Mouse (Mus musculus): ENCODE measurements around the gene Kank4. TPM values are rescaled to one million over a fixed set of nuclear protein-coding genes. Genes with fewer than 3 reads are reported as not detected.
"Not testable (repeated sequence)": the region's sequence is repeated elsewhere in the genome, so short reads cannot be mapped to it uniquely, and the experiment has no call there.

The Kank4 gene
- total RNA-seq, 2 experiments from 2014 or later: 1.6 to 1.9 TPM

GRCm38 (mm10) chr4:98834782-98835181 is 17.4 kb upstream of the Kank4 start:
- intact Hi-C loops (cut with DNase I): no loop called here
- peak; percentile 46 to 53 for DNase-seq

GRCm38 (mm10) chr4:98831726-98832125 is 14.4 kb upstream of the Kank4 start:
- intact Hi-C loops (cut with DNase I): no loop called here
- DNase-seq: no peak

- DNase-seq: no peak
- intact Hi-C loops (cut with DNase I): no loop called here
These were observed 9.4 kb upstream of the Kank4 start for GRCm38 (mm10) chr4:98826701-98827100.

- intact Hi-C loops (cut with DNase I); DNase-seq: not testable (repeated sequence)
These were observed 6.4 kb upstream of the Kank4 start, which contains the start of gene I0C0044D17Rik for GRCm38 (mm10) chr4:98823740-98824139. Gene I0C0044D17Rik (minus strand): TSS chr4:98823840.

GRCm38 (mm10) chr4:98823047-98823446 is 5.7 kb upstream of the Kank4 start:
- intact Hi-C loops (cut with DNase I): no loop called here

GRCm38 (mm10) chr4:98822478-98822877 is 5.1 kb upstream of the Kank4 start:
- no peak for DNase-seq
- intact Hi-C loops (cut with DNase I): no loop called here

More at GRCm38 (mm10) chr4:98823047-98823446, 5.7 kb upstream of the Kank4 start:
- no peak for DNase-seq

GRCm38 (mm10) chr4:98819216-98819755 is 1.9 kb upstream of the Kank4 start:
- DNase-seq: no peak
- intact Hi-C loops (cut with DNase I): no loop called here

GRCm38 (mm10) chr4:98816807-98817183 is 542 bp downstream of the Kank4 start:
- intact Hi-C loops (cut with DNase I): no loop called here
- peak in 1 of 2 experiments; percentile 15 for DNase-seq

- intact Hi-C loops (cut with DNase I): no loop called here
- no peak for DNase-seq
These were observed 11.0 kb downstream of the Kank4 start for GRCm38 (mm10) chr4:98806306-98806705.

GRCm38 (mm10) chr4:98805291-98806048 is 11.9 kb downstream of the Kank4 start:
- intact Hi-C loops (cut with DNase I): no loop called here
- no peak for DNase-seq

GRCm38 (mm10) chr4:98804476-98805134 is 12.7 kb downstream of the Kank4 start:
- DNase-seq: no peak

GRCm38 (mm10) chr4:98801775-98802174 is 15.6 kb downstream of the Kank4 start:
- no peak for DNase-seq
- intact Hi-C loops (cut with DNase I): no loop called here

More at GRCm38 (mm10) chr4:98804476-98805134, 12.7 kb downstream of the Kank4 start:
- intact Hi-C loops (cut with DNase I): no loop called here

- intact Hi-C loops (cut with DNase I): no loop called here
- no peak for DNase-seq
These were observed 16.5 kb downstream of the Kank4 start for GRCm38 (mm10) chr4:98800824-98801223.

GRCm38 (mm10) chr4:98796591-98797341 is 20.6 kb downstream of the Kank4 start:
- DNase-seq: peak; percentile 59 to 63
- intact Hi-C loops (cut with DNase I): no loop called here

- no peak for DNase-seq
- intact Hi-C loops (cut with DNase I): no loop called here
These were observed 22.1 kb downstream of the Kank4 start for GRCm38 (mm10) chr4:98795241-98795640.

- intact Hi-C loops (cut with DNase I): no loop called here
- no peak for DNase-seq
These were observed 23.9 kb downstream of the Kank4 start for GRCm38 (mm10) chr4:98793486-98793885.

GRCm38 (mm10) chr4:98790721-98791120 is 26.6 kb downstream of the Kank4 start:
- intact Hi-C loops (cut with DNase I): no loop called here

GRCm38 (mm10) chr4:98789861-98790311 is 27.5 kb downstream of the Kank4 start:
- intact Hi-C loops (cut with DNase I): no loop called here
- peak; percentile 19 to 43 for DNase-seq

More at GRCm38 (mm10) chr4:98790721-98791120, 26.6 kb downstream of the Kank4 start:
- no peak for DNase-seq

GRCm38 (mm10) chr4:98789133-98789765 is 28.1 kb downstream of the Kank4 start:
- intact Hi-C loops (cut with DNase I): no loop called here
- no peak for DNase-seq

GRCm38 (mm10) chr4:98786281-98786680 is 31.1 kb downstream of the Kank4 start:
- no peak for DNase-seq
- intact Hi-C loops (cut with DNase I): no loop called here

Data from heart, postnatal 10 days (tissue).